Mouse (Mus musculus) lung, postnatal 0 days (tissue): ENCODE measurements around the gene Card19. TPM values are rescaled to one million over a fixed set of nuclear protein-coding genes. Genes with fewer than 3 reads are reported as not detected.

ENCODE experiments used
- ATAC-seq: fragments of 200-750 bp; cut with Nextera tagmentation; 2 replicates; pipeline ENCODE4 v1.8.0; 2017; ENCODE audit warnings: moderate library complexity
- DNase-seq: peaks from one replicate; pipeline ENCODE4 v3.0.0-alpha.2; 2016; ENCODE audit warnings: low spot score
- H3K27ac ChIP-seq: fragments of 300-500 bp; sonication (generic); 2 replicates; pipeline ENCODE4 v1.5.1; 2014; ENCODE audit warnings: antibody characterized with exemption, mild to moderate bottlenecking, low read length, mixed read lengths
- H3K27me3 ChIP-seq: fragments of 300-500 bp; sonication (generic); replicated peaks from 2 replicates; pipeline ENCODE4 v1.6.1; 2014; ENCODE audit warnings: low read length, mixed read lengths; ENCODE audit not compliant: insufficient read depth
- H3K36me3 ChIP-seq: fragments of 300-500 bp; sonication (generic); 2 replicates; pipeline ENCODE4 v1.6.1; 2014; ENCODE audit warnings: low read length, mixed read lengths; ENCODE audit not compliant: insufficient read depth
- H3K4me1 ChIP-seq: fragments of 300-500 bp; sonication (generic); 2 replicates; pipeline ENCODE4 v1.6.1; 2014; ENCODE audit warnings: antibody characterized with exemption, low read depth, low read length, mixed read lengths; ENCODE audit not compliant: insufficient read depth
- H3K4me2 ChIP-seq: fragments of 300-500 bp; sonication (generic); replicated peaks from 2 replicates; pipeline ENCODE4 v1.6.1; 2014; ENCODE audit warnings: low read depth, mild to moderate bottlenecking, low read length, moderate library complexity, mixed read lengths
- H3K4me3 ChIP-seq: fragments of 300-500 bp; sonication (generic); 2 replicates; pipeline ENCODE4 v1.5.1; 2014; ENCODE audit warnings: low read depth, low read length
- H3K9ac ChIP-seq: fragments of 300-500 bp; sonication (generic); replicated peaks from 2 replicates; pipeline ENCODE4 v1.6.1; 2014; ENCODE audit warnings: low read depth, mild to moderate bottlenecking
- H3K9me3 ChIP-seq: fragments of 300-500 bp; sonication (generic); 2 replicates; pipeline ENCODE4 v1.6.1; 2016; ENCODE audit warnings: low read length, mixed read lengths
- CTCF ChIP-seq: IDR thresholded peaks from 2 replicates; pipeline ENCODE4 v1.5.1; 2016; ENCODE audit warnings: antibody characterized with exemption, mild to moderate bottlenecking
- EP300 ChIP-seq: IDR thresholded peaks from 2 replicates; pipeline ENCODE4 v1.6.1; 2016; ENCODE audit warnings: antibody characterized with exemption, mild to moderate bottlenecking, control low read depth
- WGBS: fragments of 180-500 bp; shearing (Covaris S2); extraction: QIAGEN DNeasy Blood & Tissue Kit; methylation state at CpG from one replicate; pipeline ENCODE4 v1.1.7; 2014; 5-methylcytosine and 5-hydroxymethylcytosine counted together
- polyA plus RNA-seq: library from polyadenylated mRNA; unstranded; fragments of >200 nt; fragmentation: Nextera tagmentation; extraction: Ambion mirVana; gene quantifications from 2 replicates; pipeline ENCODE4 v1.2.1, GENCODE M21; 2015

Gene Card19
- polyA plus RNA-seq, 1 experiment from 2014 or later: 112 TPM

DNA sequence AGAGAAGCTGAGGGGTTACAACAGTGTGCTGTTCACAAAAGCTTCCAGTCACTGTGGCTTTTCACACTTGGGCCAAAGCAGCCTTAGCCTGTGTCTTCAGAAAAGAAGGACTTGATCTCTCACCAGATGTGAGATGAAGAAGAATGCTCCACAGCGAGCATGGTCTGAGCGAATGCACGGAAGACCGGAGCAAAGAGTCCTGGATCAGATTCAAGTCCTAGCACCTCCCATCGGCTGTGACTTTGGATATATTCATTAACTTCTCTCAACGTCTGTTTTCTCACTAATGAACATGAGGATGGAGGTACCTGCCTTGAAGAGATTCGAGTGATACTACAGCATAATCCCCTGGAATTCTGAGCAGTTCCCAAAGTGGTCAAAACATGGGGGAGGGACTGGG, 61.2 kb downstream of the Card19 start:
- Histone ChIP-seq H3K9ac (no peak overlapping the region), H3K36me3 (no peaks in the 10 kb centered on the region), H3K27ac (no peak overlapping the region), H3K9me3 (no peaks in the 10 kb centered on the region), H3K27me3 (no peaks in the 10 kb centered on the region), H3K4me2 (no peak overlapping the region), H3K4me3 (no peak overlapping the region), H3K4me1 (no peaks in the 10 kb centered on the region)
- DNase-seq: no peak
- TF ChIP-seq EP300: no peak
- no peak for TF ChIP-seq CTCF
- ATAC-seq: no peak
- WGBS: 45% methylated on average over 7 of the region's 7 CpGs

DNA sequence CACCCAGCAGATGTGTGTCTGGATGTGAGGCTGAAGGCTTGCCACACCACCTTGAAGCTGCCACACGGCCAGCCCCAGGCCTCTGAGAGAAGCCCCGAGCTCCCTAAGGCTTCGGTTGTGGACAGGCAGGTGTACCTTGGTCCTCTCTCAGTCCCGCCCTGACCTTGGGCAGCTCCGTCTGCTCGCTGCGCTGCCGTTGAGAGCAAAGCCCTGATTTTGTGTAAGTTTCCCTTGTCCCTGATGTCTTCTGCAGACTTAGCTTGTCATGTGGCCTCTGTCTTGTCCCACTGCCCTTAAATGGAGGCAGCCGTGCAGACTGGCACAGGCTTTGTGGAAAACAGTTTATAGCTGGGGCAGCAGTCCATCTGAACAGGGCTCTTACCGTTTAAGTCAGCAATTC, 61.8 kb downstream of the Card19 start:
- Histone ChIP-seq H3K4me3 (no peak overlapping the region), H3K4me2 (no peak overlapping the region), H3K27ac (no peak overlapping the region), H3K36me3 (no peaks in the 10 kb centered on the region), H3K4me1 (no peaks in the 10 kb centered on the region), H3K9me3 (no peaks in the 10 kb centered on the region), H3K9ac (no peak overlapping the region), H3K27me3 (0 out of 2 replicates have a peak, but pooled peaks cover 3% of the 10 kb centered on the region)
- no peak for ATAC-seq
- TF ChIP-seq CTCF (no peak), EP300 (no peak)
- WGBS: 70% methylated on average over 10 of the region's 10 CpGs
- DNase-seq: no peak

Other genes starting within 250 kb of the Card19 start
- 19.4 and 19.5 TPM in 2 replicates for gene Fam120a, start 248.0 kb downstream of the Card19 start, polyA plus RNA-seq
- 0.36 and 0.39 TPM in 2 replicates for gene Wnk2, start 68.0 kb downstream of the Card19 start, polyA plus RNA-seq
- gene Ninj1, start 28.6 kb downstream of the Card19 start, polyA plus RNA-seq: 66.3 and 72.0 TPM in 2 replicates
- 2.5 TPM in 2 replicates for gene Susd3, start 32.7 kb upstream of the Card19 start, polyA plus RNA-seq
- 0.37 and 0.56 TPM in 2 replicates for gene Fgd3, start 104.3 kb upstream of the Card19 start, polyA plus RNA-seq
- 32.5 and 40.2 TPM in 2 replicates for gene Bicd2, start 125.5 kb upstream of the Card19 start, polyA plus RNA-seq
- 12.0 and 12.6 TPM in 2 replicates for gene Ippk, start 205.2 kb upstream of the Card19 start, polyA plus RNA-seq